Mouse (Mus musculus): ENCODE results near the gene Ccl27a.
A peak's percentile ranks its signal among the peaks of the same experiment; 100 is the strongest.

DNA sequence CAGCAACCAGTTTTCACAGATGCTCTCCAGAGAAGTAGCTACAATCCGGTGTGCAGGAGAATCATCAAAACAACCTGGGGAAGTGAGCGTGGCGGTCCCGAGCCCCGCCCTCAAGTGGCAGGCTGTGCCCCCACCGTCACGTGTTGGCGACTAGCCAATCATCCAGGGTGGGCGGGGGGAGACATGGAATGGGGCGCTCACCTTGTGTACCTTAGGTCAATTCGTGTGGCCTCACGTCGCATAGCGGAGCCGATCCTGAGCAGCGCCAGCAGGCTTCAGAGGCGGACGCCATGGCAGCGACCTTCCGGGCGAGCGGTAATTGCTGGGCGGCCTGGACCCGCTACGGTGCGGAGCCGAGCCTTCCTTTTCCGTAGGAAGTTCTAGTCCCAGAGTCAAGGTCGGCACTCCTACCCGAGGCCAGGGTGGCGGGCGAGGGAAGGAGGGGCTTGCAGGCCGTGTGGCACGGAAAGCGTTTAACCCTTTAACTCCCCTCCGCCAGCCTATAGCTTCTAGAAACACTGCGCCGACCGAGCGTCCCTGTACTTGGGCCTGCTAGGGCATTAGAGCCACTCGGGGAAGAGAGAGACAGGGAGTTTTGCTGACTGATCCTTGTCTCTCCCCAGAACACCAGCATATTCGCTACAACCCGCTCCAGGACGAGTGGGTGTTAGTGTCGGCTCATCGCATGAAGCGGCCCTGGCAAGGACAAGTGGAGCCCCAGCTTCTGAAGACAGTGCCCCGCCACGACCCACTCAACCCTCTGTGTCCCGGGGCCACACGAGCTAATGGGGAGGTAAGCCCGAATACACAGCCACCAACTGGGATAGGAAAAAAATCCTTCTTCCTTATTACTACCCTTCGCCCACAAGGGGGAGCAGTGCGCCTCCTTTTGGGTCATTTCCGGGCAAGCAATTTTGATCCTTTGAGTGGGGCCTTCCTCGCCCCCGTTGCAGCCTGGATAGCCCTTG lies 18.4 kb downstream of the Ccl27a start, which contains the start of gene Sigmar1:
- TF ChIP-seq CTCF (IDR thresholded peaks at IDR 0.05; ENCODE audit: insufficient read depth, low read length), result peak; percentile 84
- TF ChIP-seq POLR2A (IDR thresholded peaks at IDR 0.05; ENCODE audit: borderline replicate concordance, extremely low read depth, low read depth, low read length), result peak; percentile 72; the same call in 1 of the 2 replicates
